Mouse (Mus musculus) ES-E14 (cell line): ENCODE data around the gene Nsun7. TPM values are rescaled to one million over a fixed set of nuclear protein-coding genes. Genes with fewer than 3 reads are reported as not detected.
A peak's percentile ranks its signal among the peaks of the same experiment; 100 is the strongest.

ENCODE experiments used
- DNase-seq: peaks from one replicate; pipeline ENCODE4 v3.0.0-alpha.2; 2013; ENCODE audit warnings: low read depth, low spot score
- H3K27ac ChIP-seq: 2 replicates; pipeline ENCODE4 v1.5.1; 2012; ENCODE audit warnings: low read depth, mild to moderate bottlenecking, low read length, moderate library complexity, mixed read lengths; ENCODE audit not compliant: poor library complexity, insufficient read depth, severe bottlenecking
- H3K36me3 ChIP-seq: 2 replicates; pipeline ENCODE4 v1.6.1; 2012; ENCODE audit warnings: mild to moderate bottlenecking, low read length, moderate library complexity, mixed read lengths; ENCODE audit not compliant: control insufficient read depth, poor library complexity, insufficient read depth, severe bottlenecking
- H3K4me1 ChIP-seq, 2 experiments: fragments of 150-350 bp in 1 of 2; sonication (generic) in 1 of 2; 2 replicates each; pipeline ENCODE4 v1.6.1; 2012; ENCODE audit warnings: low read length in 2 of 2, mild to moderate bottlenecking in 1 of 2, mixed read lengths in 1 of 2; ENCODE audit not compliant: control insufficient read depth in 2 of 2, insufficient read depth in 2 of 2, poor library complexity in 1 of 2
- H3K4me3 ChIP-seq, 2 experiments: fragments of 150-350 bp in 1 of 2; sonication (generic) in 1 of 2; 2 replicates each; pipeline ENCODE4 v1.5.1; 2012; ENCODE audit warnings: low read length in 2 of 2, low read depth in 1 of 2, mild to moderate bottlenecking in 1 of 2, mixed read lengths in 1 of 2; ENCODE audit not compliant: insufficient read depth in 1 of 2, poor library complexity in 1 of 2, severe bottlenecking in 1 of 2
- H3K9ac ChIP-seq: 2 replicates; pipeline ENCODE4 v1.6.1; 2012; ENCODE audit warnings: low read depth, mild to moderate bottlenecking, low read length, mixed read lengths; ENCODE audit not compliant: poor library complexity, insufficient read depth, severe bottlenecking
- H3K9me3 ChIP-seq: fragments of 150-350 bp; sonication (generic); 2 replicates; pipeline ENCODE4 v1.6.1; 2012; ENCODE audit warnings: low read depth, mild to moderate bottlenecking, low read length; ENCODE audit not compliant: control insufficient read depth, insufficient read depth
- CHD2 ChIP-seq: IDR thresholded peaks from 2 replicates; pipeline ENCODE4 v1.6.1; 2014; ENCODE audit warnings: mild to moderate bottlenecking, low read depth, low read length, inconsistent platforms
- HCFC1 ChIP-seq: IDR thresholded peaks from 2 replicates; pipeline ENCODE4 v1.6.1; 2012; ENCODE audit warnings: low read length, inconsistent platforms, borderline replicate concordance; ENCODE audit not compliant: insufficient read depth
- MAFK ChIP-seq: IDR thresholded peaks from 2 replicates; pipeline ENCODE4 v1.6.1; 2014; ENCODE audit warnings: mild to moderate bottlenecking, low read depth, low read length, inconsistent platforms; ENCODE audit not compliant: insufficient read depth
- ZC3H11A ChIP-seq: IDR thresholded peaks from 2 replicates; pipeline ENCODE4 v1.6.1; 2012; ENCODE audit warnings: low read depth, mild to moderate bottlenecking, inconsistent platforms, low read length, borderline replicate concordance
- ZNF384 ChIP-seq: IDR thresholded peaks from 2 replicates; pipeline ENCODE4 v1.6.1; 2012; ENCODE audit warnings: low read depth, low read length, inconsistent platforms
- in situ Hi-C, 2 experiments: fragments of 600-800 bp; cut with MboI; formaldehyde crosslinking; loops; one replicate each; pipeline ENCODE4 v1.15.1; 2025; ENCODE audit warnings: low sequenced_read_pairs in 2 of 2, inconsistent platforms in 1 of 2; ENCODE audit not compliant: unreplicated experiment in 2 of 2
- total RNA-seq: library from RNA; depleted of rRNA; stranded (reverse); fragments of 300-350 nt; gene quantifications from 2 replicates; pipeline ENCODE4 v1.2.3, GENCODE M21; 2012

The Nsun7 gene
- total RNA-seq, 1 experiment: 0.04 TPM

DNA sequence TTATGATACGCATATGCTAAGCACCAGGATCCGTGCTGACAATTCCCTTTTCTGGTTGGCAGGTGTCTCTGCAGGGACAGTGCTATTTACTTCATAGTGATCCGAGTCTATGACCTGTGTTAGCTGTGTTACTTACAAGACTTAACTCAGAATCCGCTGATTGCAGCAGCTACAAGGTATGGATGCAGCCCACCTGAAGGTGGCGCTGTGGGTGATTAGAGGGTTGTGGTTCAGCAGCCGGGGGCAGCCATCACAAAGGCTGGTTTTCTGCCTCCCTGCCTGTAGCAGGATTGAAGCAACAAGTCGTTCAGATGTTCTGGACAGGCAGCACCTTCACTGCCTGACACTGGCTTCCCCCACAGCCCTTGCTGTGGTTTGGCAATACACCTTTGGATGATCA is 78.9 kb downstream of the Nsun7 start:
- Histone ChIP-seq H3K4me3 (no peak overlapping the region), H3K36me3 (no peaks in the 10 kb centered on the region), H3K27ac (no peak overlapping the region), H3K4me1 (peaks cover 5 to 6% of the 10 kb centered on the region in 2 experiments; a peak in 1 of 4 replicates), H3K9ac (no peak overlapping the region), H3K9me3 (no peaks in the 10 kb centered on the region)
- TF ChIP-seq MAFK (no peak), ZC3H11A (no peak), HCFC1 (no peak), CHD2 (no peak), ZNF384 (no peak)
- peak; percentile 62 for DNase-seq
- in situ Hi-C loops: no loop called here

DNA sequence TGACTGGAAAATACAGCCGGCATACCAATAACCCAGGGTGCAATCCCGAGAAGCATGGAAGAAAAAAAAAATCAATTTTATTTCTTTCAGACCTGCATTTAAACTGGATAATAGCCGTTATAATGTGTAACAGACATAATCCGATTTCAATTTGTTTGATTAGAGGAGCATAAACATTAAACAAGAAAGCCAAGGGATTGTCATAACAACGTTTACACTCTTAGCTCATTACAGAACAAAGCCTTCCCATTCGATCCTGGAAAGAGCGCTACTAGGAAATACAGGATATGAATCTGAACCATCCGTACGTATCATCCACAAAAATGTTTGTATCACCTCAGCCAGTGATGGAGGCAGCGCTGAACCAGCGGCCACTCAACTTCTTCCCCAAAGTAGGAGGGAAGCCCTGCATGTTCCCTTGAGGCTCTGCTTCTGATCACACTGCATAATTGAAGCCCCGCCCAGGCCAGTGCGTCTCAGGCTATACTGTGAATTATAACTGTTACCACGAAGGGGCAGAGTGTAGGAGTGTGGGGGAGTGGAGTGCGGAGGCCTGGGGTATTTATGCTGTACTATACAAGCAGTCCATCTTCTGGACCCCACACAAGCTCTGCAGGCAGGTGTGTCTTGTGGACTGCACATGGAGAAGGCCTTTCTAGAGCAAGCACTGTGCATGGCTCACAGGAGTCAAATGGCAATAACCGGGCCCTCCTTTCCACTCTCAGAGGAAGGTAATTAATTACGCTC is 80.8 kb downstream of the Nsun7 start:
- no peak overlapping the region for H3K4me3 ChIP-seq
- DNase-seq: no peak
- H3K9me3 ChIP-seq: no peaks in the 10 kb centered on the region
- no peak overlapping the region for H3K9ac ChIP-seq
- TF ChIP-seq ZC3H11A (no peak), ZNF384 (no peak), CHD2 (no peak), MAFK (no peak), HCFC1 (no peak)
- in situ Hi-C loops: no loop called here
- peaks cover 6 to 8% of the 10 kb centered on the region in 2 experiments; a peak in 1 of 4 replicates for H3K4me1 ChIP-seq
- no peaks in the 10 kb centered on the region for H3K36me3 ChIP-seq
- H3K27ac ChIP-seq: no peak overlapping the region

DNA sequence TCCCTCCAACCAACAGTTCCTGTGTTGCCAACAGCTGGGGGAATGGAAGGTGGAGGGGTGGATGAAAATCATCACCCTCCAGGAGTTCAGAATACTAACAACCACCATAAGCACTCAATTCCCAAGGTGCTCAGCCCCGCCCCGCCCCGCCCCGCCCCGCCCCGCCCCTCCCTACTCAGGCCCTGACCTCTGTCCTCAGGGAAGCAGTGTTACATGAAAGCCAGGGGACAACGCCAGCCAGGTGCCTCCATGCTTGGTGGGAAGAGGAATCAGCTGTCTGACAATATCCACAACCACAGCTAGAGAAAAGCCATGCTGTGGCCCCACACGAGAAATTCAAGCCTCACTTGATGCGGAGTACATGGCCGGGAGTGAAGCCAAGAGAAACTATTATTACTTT is 82.2 kb downstream of the Nsun7 start:
- Histone ChIP-seq H3K9ac (peak overlapping the region; percentile 36; the same call in 1 of the 2 replicates), H3K27ac (peak overlapping the region; percentile 67; the same call in 1 of the 2 replicates), H3K9me3 (no peaks in the 10 kb centered on the region), H3K4me1 (peaks cover 6 to 8% of the 10 kb centered on the region in 2 experiments; a peak in 1 of 4 replicates), H3K4me3 (peak overlapping the region; percentile 19 to 84; a peak in 3 of 4 replicates), H3K36me3 (no peaks in the 10 kb centered on the region)
- TF ChIP-seq ZC3H11A (no peak), ZNF384 (no peak), CHD2 (no peak), HCFC1 (no peak), MAFK (no peak)
- DNase-seq: no peak
- in situ Hi-C loops: no loop called here

DNA sequence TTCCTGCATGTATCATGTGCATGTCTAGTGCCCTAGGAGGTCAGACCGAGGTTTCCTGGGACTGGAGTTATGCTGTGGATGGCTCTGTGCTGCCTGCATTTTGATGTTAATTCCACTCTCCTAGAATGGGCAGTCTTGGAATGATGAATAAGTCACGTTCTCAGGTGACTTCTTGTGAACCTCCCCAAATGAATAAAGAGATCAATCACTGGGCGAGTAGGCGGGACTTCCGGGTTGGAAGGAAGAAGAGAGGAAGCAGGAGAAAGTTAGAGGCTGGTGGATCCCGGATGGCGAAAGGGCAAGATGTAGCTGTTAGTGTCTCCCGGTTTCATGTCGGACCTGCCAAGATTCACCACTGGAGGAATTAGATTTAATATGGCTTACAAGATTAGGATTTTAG is 82.6 kb downstream of the Nsun7 start:
- DNase-seq: peak; percentile 74
- H3K27ac ChIP-seq: peak overlapping the region; percentile 67; the same call in 1 of the 2 replicates
- H3K4me1 ChIP-seq: peaks cover 6 to 8% of the 10 kb centered on the region in 2 experiments; a peak in 1 of 4 replicates
- no peak for TF ChIP-seq ZNF384
- no peak for TF ChIP-seq MAFK
- no peak for TF ChIP-seq CHD2
- no peak for TF ChIP-seq HCFC1
- no peak for TF ChIP-seq ZC3H11A
- no peaks in the 10 kb centered on the region for H3K9me3 ChIP-seq
- in situ Hi-C loops: no loop called here
- H3K4me3 ChIP-seq: peak overlapping the region; percentile 77 to 84
- no peaks in the 10 kb centered on the region for H3K36me3 ChIP-seq
- peak overlapping the region; percentile 84 for H3K9ac ChIP-seq
